Mouse (Mus musculus): ENCODE measurements at regions not wholly inside any gene's neighbourhood (a gene's known extent, or its start where the extent isn't known, plus 50 kb on each side); places are given as distances from the start of the nearest gene placed in this dataset.

- no peak for DNase-seq (ENCODE audit: low read depth)
Observed at GRCm38 (mm10) chr17:15981558-15981957, 150.7 kb upstream of the Rgmb start.

DNA sequence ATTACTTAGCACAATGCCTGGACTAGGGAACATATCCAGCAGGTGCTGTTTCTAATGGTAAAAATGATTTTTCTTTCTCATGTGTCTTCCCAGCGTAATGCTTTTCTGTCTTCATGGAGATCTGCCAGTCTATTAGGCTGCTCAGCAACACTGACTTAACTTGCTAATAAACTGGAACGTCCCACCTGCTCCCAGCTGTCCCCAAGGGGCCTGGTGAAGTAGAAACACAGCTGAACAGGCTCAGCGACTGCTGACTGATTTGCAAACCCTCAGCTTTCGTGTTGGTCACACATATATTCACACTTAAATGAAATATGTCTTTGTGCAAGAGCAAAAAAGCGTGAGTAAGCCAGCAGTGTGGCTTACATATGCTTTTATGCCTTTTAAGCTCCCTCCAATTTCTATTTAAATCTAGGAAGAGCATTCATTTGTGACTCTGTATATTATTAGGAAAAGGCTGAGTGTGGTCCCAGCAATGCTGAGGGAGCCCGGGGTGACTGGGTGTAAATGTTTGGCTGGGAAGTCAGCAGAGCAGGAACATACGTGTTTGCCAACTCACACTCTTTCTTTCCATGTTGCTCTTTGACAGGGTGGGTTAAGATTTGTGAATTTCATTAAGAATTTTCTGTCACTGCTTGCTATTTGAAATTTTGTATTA is 146.7 kb upstream of the Rgmb start:
- no peak for DNase-seq (ENCODE audit: low read depth)

GRCm38 (mm10) chr17:15971351-15971685 is 140.5 kb upstream of the Rgmb start:
- DNase-seq (ENCODE audit: low read depth), result no peak

GRCm38 (mm10) chr17:15970481-15971350 is 139.9 kb upstream of the Rgmb start:
- no peak for DNase-seq (ENCODE audit: low read depth)

DNA sequence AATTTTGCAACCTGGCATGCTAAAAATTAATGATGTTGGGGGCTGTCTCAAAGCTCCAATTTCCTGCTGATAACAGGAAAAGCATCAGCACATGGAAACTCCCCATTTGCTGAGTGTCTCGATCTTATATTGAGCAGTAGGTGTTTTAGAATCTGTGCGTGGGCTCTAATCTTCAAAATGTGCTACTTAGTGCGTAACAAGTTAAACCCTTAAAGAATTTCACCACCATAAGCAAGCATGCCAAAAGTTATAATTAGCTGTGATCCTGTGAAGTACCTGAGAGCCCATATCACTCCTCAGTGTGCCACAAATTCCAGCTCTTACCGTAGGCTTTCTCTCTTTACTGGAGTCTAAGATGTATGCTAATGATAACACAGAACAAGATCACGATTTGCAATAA is 137.5 kb upstream of the Rgmb start:
- DNase-seq (ENCODE audit: low read depth), result peak; percentile 60

- DNase-seq (ENCODE audit: low read depth), result peak; percentile 52
Observed at GRCm38 (mm10) chr17:15955656-15956055, 124.8 kb upstream of the Rgmb start.

GRCm38 (mm10) chr17:15951641-15952040 is 120.8 kb upstream of the Rgmb start:
- no peak for DNase-seq (ENCODE audit: low read depth)

- DNase-seq (ENCODE audit: low read depth), result no peak
Observed at GRCm38 (mm10) chr17:15949753-15950152, 118.9 kb upstream of the Rgmb start.

GRCm38 (mm10) chr17:15942378-15942777 is 111.5 kb upstream of the Rgmb start:
- DNase-seq (ENCODE audit: low read depth), result no peak

DNA sequence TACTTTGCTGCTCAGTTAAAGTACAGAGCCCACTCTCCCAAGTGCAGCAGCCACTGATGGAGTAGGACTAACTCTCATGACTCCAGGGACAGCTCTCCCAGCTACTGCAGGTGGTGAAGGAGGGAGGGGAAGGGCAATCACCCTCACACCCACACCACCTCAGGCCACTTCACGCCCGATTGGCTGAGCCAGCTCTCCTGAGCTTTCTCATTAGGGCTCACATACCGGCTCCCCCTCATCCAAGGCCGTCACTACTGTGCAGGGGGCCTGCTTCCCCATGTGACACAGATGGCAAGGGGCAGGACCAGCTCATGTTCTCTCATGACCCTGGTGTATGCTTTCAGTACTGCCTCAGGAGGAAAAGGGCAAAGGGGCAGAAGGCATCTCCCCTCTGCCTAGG is 87.8 kb upstream of the Rgmb start:
- DNase-seq (ENCODE audit: low read depth), result no peak

DNA sequence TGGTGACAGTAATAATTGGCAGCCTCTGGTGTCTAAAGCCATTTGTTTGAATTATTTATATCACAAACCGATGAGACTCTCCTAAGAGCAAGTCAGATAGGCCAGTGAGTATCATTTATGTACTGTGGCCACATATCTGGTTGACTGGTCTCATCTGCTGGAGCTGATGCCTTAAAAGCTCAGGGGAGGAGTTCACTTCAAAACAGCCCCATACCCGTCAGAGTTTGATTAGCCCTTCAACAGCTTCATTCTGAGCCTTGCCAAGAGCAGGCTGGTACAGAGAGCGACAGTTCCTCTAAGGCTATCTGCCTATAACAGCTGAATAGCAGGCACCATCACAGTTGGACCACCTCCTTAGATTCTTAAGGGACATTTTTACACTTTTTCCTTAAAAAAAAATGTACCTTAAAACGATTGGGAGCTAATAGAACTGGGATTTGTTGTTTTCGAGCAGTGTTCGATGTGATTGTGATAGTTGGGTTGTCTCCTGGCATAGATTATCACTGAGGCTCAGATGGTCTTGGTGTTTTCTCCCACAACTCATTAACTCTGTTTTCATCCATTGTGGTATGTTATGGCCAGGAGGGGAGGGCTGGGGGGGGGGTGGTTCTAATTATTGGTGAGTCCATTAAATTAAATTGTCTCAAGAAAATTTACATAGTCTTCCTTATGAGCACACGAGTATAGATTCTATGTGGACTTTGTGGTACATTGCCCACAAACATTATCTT is 68.0 kb upstream of the Rgmb start:
- DNase-seq (ENCODE audit: low read depth), result no peak

- DNase-seq (ENCODE audit: low read depth), result no peak
Observed at GRCm38 (mm10) chr17:15895968-15896367, 65.1 kb upstream of the Rgmb start.

DNA sequence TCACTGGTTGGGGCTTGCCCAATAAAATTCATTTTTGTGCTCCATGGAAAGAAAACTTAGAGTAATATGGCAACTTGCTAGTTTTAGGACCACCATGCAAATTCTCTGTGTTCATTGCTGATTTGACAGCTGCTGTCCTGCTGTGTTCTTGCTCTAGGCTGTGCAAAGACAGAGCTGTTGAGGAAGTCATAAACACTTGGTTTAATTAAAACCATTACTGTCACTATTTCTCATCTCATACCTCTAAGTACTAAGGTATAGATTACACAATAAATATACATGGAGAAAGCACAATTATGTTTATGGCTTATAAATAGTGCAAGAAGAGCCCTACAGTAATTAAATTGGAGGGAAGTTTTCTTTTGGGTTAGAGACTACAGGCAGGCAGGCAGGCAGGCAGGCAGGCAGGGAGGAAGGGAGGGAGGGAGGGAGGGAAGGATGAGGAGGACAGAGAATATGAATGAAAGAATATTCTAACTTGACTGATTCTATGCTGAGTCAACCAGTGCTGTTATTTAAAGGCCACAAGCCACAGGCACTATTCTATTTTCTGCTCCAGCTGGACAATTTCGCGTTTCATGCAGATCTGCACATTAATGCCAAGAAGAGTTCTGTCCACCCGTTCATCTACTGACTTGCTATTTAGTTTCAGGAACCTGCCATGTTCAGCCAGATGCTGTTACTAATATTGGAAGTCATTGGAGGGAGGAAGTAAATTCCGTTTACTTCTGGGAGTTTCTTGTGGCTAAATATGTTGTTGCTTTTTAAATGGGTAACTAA is 61.2 kb upstream of the Rgmb start:
- DNase-seq (ENCODE audit: low read depth), result no peak

GRCm38 (mm10) chr17:15890595-15891140 is 59.8 kb upstream of the Rgmb start:
- DNase-seq (ENCODE audit: low read depth), result no peak

- DNase-seq (ENCODE audit: low read depth), result no peak
Observed at GRCm38 (mm10) chr17:15882803-15883202, 52.0 kb upstream of the Rgmb start.

GRCm38 (mm10) chr17:15882245-15882644 is 51.4 kb upstream of the Rgmb start:
- no peak for DNase-seq (ENCODE audit: low read depth)
